Mouse (Mus musculus): Measurements from ENCODE around the gene Kars. TPM values are rescaled to one million over a fixed set of nuclear protein-coding genes. Genes with fewer than 3 reads are reported as not detected.

Kars gene
- polyA plus RNA-seq, 1 experiment from 2014 or later, result 186 TPM

DNA sequence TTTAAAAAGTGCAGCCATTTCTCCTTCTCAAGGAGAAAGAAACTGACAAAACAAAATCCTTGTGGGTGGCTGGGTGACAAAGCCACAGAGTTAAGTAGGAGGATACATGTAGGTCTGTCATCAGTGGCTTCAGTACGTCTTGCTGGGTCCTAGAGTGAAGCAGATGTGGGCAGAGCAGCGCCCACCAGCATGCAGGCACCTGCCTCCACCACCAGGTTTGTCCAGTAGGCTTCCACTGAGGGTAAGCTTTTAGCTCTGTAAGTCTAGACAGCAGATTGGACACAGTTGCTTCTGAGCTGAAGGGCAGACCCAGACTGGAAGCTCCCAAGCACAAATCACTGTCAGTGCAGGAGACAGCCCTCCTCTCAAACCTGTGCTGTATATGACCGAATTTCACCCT, 49.8 kb downstream of the Kars start:
- no peaks in the 10 kb centered on the region for H3K9me3 ChIP-seq (ENCODE audit: control insufficient read depth, low read length)
- H3K9ac ChIP-seq (replicated peaks; ENCODE audit: low read depth, low read length), result no peak overlapping the region
- no peak overlapping the region for H3K4me2 ChIP-seq (ENCODE audit: low read depth, low read length)
- H3K27me3 ChIP-seq (ENCODE audit: control insufficient read depth, insufficient read depth, low read length), result no peaks in the 10 kb centered on the region
- H3K4me1 ChIP-seq (ENCODE audit: control insufficient read depth, insufficient read depth, low read length), result no peaks in the 10 kb centered on the region
- no peak overlapping the region for H3K4me3 ChIP-seq (ENCODE audit: low read depth, low read length)
- no peak overlapping the region for H3K27ac ChIP-seq (ENCODE audit: low read depth, low read length)
- WGBS, result 72% methylated on average over 3 of the region's 3 CpGs
- ATAC-seq (ENCODE audit: low read depth), result no peak
- H3K36me3 ChIP-seq (ENCODE audit: control insufficient read depth, insufficient read depth, low read length), result peaks cover 8% of the 10 kb centered on the region; the same call in 1 of the 2 replicates

DNA sequence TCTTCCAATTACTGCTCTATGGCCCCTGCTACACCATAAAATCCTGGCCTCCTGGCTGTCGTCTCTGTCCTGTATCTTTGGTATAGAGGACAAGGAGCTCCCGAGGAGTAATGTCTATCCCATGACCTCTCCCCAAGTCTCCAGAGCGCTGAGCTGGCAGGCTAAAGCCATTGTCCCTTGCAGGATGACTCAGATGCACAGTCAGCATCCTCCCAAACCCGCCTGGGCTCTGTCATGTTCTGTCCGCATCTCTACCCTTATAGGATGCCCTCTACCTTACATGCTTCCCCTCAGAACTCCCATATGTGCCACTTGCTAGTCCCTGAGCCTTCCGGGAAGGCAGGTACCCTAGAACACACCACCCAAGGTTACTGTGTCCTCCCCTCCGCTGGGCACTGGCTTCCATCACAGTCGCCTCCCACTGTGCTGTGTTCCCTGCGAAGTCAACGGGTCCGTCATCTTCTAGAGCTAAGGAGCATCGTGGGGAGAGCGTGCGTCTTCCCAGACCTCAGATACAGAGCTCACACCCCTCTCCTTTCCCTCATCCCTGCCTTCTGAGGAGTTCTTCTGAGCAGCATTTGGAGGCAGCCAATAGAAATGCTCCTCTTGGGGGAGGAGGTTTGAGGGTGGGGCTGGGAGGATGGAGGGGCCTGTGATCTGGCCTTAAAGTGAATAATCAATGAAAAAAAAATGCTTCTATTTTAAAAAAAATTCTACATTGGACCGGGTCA, 50.4 kb downstream of the Kars start:
- no peak overlapping the region for H3K4me2 ChIP-seq (ENCODE audit: low read depth, low read length)
- no peaks in the 10 kb centered on the region for H3K4me1 ChIP-seq (ENCODE audit: control insufficient read depth, insufficient read depth, low read length)
- no peaks in the 10 kb centered on the region for H3K27me3 ChIP-seq (ENCODE audit: control insufficient read depth, insufficient read depth, low read length)
- no peak overlapping the region for H3K9ac ChIP-seq (replicated peaks; ENCODE audit: low read depth, low read length)
- H3K27ac ChIP-seq (ENCODE audit: low read depth, low read length), result no peak overlapping the region
- no peaks in the 10 kb centered on the region for H3K9me3 ChIP-seq (ENCODE audit: control insufficient read depth, low read length)
- WGBS, result 69% methylated on average over 15 of the region's 15 CpGs
- no peak for ATAC-seq (ENCODE audit: low read depth)
- H3K4me3 ChIP-seq (ENCODE audit: low read depth, low read length), result no peak overlapping the region
- peaks cover 9% of the 10 kb centered on the region; the same call in 1 of the 2 replicates for H3K36me3 ChIP-seq (ENCODE audit: control insufficient read depth, insufficient read depth, low read length)

GRCm38 (mm10) chr8:111957231-111957630, 53.9 kb downstream of the Kars start:
- H3K4me2 ChIP-seq (ENCODE audit: low read depth, low read length), result no peak overlapping the region
- no peak for ATAC-seq (ENCODE audit: low read depth)
- 95% methylated on average over 2 of the region's 2 CpGs for WGBS
- H3K9me3 ChIP-seq (ENCODE audit: control insufficient read depth, low read length), result no peaks in the 10 kb centered on the region
- H3K27ac ChIP-seq (ENCODE audit: low read depth, low read length), result no peak overlapping the region
- H3K36me3 ChIP-seq (ENCODE audit: control insufficient read depth, insufficient read depth, low read length), result peaks cover 28% of the 10 kb centered on the region
- no peaks in the 10 kb centered on the region for H3K27me3 ChIP-seq (ENCODE audit: control insufficient read depth, insufficient read depth, low read length)
- H3K9ac ChIP-seq (replicated peaks; ENCODE audit: low read depth, low read length), result no peak overlapping the region
- H3K4me1 ChIP-seq (ENCODE audit: control insufficient read depth, insufficient read depth, low read length), result no peaks in the 10 kb centered on the region
- H3K4me3 ChIP-seq (ENCODE audit: low read depth, low read length), result no peak overlapping the region

GRCm38 (mm10) chr8:111955879-111956278, 55.2 kb downstream of the Kars start:
- H3K4me3 ChIP-seq (ENCODE audit: low read depth, low read length), result no peak overlapping the region
- no peak overlapping the region for H3K27ac ChIP-seq (ENCODE audit: low read depth, low read length)
- H3K9ac ChIP-seq (replicated peaks; ENCODE audit: low read depth, low read length), result no peak overlapping the region
- no peaks in the 10 kb centered on the region for H3K4me1 ChIP-seq (ENCODE audit: control insufficient read depth, insufficient read depth, low read length)
- no peaks in the 10 kb centered on the region for H3K27me3 ChIP-seq (ENCODE audit: control insufficient read depth, insufficient read depth, low read length)
- 93% methylated on average over 5 of the region's 5 CpGs for WGBS
- peaks cover 35% of the 10 kb centered on the region for H3K36me3 ChIP-seq (ENCODE audit: control insufficient read depth, insufficient read depth, low read length)
- no peak overlapping the region for H3K4me2 ChIP-seq (ENCODE audit: low read depth, low read length)
- no peaks in the 10 kb centered on the region for H3K9me3 ChIP-seq (ENCODE audit: control insufficient read depth, low read length)
- no peak for ATAC-seq (ENCODE audit: low read depth)

- Histone ChIP-seq H3K27me3 (ENCODE audit: control insufficient read depth, insufficient read depth, low read length) (no peaks in the 10 kb centered on the region), H3K4me2 (ENCODE audit: low read depth, low read length) (no peak overlapping the region), H3K4me1 (ENCODE audit: control insufficient read depth, insufficient read depth, low read length) (no peaks in the 10 kb centered on the region), H3K9me3 (ENCODE audit: control insufficient read depth, low read length) (no peaks in the 10 kb centered on the region), H3K4me3 (ENCODE audit: low read depth, low read length) (no peak overlapping the region), H3K27ac (ENCODE audit: low read depth, low read length) (no peak overlapping the region), H3K36me3 (ENCODE audit: control insufficient read depth, insufficient read depth, low read length) (peaks cover 35% of the 10 kb centered on the region), H3K9ac (replicated peaks; ENCODE audit: low read depth, low read length) (no peak overlapping the region)
- no peak for ATAC-seq (ENCODE audit: low read depth)
- 87% methylated on average over 4 of the region's 4 CpGs for WGBS
Measured at GRCm38 (mm10) chr8:111954844-111955594, 56.1 kb downstream of the Kars start.

GRCm38 (mm10) chr8:111951936-111952335, 59.2 kb downstream of the Kars start:
- H3K4me3 ChIP-seq (ENCODE audit: low read depth, low read length), result no peak overlapping the region
- no peak overlapping the region for H3K4me2 ChIP-seq (ENCODE audit: low read depth, low read length)
- H3K4me1 ChIP-seq (ENCODE audit: control insufficient read depth, insufficient read depth, low read length), result no peaks in the 10 kb centered on the region
- H3K27ac ChIP-seq (ENCODE audit: low read depth, low read length), result no peak overlapping the region
- ATAC-seq (ENCODE audit: low read depth), result no peak
- H3K36me3 ChIP-seq (ENCODE audit: control insufficient read depth, insufficient read depth, low read length), result peaks cover 45% of the 10 kb centered on the region
- no peaks in the 10 kb centered on the region for H3K9me3 ChIP-seq (ENCODE audit: control insufficient read depth, low read length)
- H3K9ac ChIP-seq (replicated peaks; ENCODE audit: low read depth, low read length), result no peak overlapping the region
- whole genome bisulfite sequencing, result 92% methylated on average over 5 of the region's 5 CpGs
- H3K27me3 ChIP-seq (ENCODE audit: control insufficient read depth, insufficient read depth, low read length), result no peaks in the 10 kb centered on the region

- H3K9ac ChIP-seq (replicated peaks; ENCODE audit: low read depth, low read length), result no peak overlapping the region
- over 99% methylated on average over 7 of the region's 7 CpGs for WGBS
- peaks cover 40% of the 10 kb centered on the region for H3K36me3 ChIP-seq (ENCODE audit: control insufficient read depth, insufficient read depth, low read length)
- ATAC-seq (ENCODE audit: low read depth), result no peak
- H3K9me3 ChIP-seq (ENCODE audit: control insufficient read depth, low read length), result no peaks in the 10 kb centered on the region
- H3K4me2 ChIP-seq (ENCODE audit: low read depth, low read length), result no peak overlapping the region
- no peak overlapping the region for H3K27ac ChIP-seq (ENCODE audit: low read depth, low read length)
- H3K4me3 ChIP-seq (ENCODE audit: low read depth, low read length), result no peak overlapping the region
- H3K4me1 ChIP-seq (ENCODE audit: control insufficient read depth, insufficient read depth, low read length), result no peaks in the 10 kb centered on the region
- no peaks in the 10 kb centered on the region for H3K27me3 ChIP-seq (ENCODE audit: control insufficient read depth, insufficient read depth, low read length)
Measured at GRCm38 (mm10) chr8:111951317-111951716, 59.8 kb downstream of the Kars start.

DNA sequence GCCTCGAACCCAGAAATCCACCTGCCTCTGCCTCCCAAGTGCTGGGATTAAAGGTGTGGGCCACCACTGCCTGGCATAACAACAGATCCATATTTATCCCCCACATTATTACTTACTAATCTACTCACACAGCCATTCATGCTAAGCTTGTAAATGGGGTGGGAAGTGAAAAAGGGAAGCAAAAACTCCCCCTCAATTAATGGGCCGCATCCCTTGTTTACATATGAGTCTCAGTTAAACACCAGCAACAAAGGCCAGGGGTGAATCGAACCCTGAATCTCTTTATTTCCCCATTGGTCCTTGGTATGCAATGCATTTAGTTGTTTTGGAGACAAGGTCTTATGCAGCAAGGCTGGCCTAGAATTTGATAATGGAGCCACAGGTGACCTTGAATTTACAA, 60.3 kb downstream of the Kars start:
- ATAC-seq (ENCODE audit: low read depth), result no peak
- Histone ChIP-seq H3K27me3 (ENCODE audit: control insufficient read depth, insufficient read depth, low read length) (no peaks in the 10 kb centered on the region), H3K9ac (replicated peaks; ENCODE audit: low read depth, low read length) (no peak overlapping the region), H3K9me3 (ENCODE audit: control insufficient read depth, low read length) (no peaks in the 10 kb centered on the region), H3K27ac (ENCODE audit: low read depth, low read length) (no peak overlapping the region), H3K4me2 (ENCODE audit: low read depth, low read length) (no peak overlapping the region), H3K4me1 (ENCODE audit: control insufficient read depth, insufficient read depth, low read length) (no peaks in the 10 kb centered on the region), H3K36me3 (ENCODE audit: control insufficient read depth, insufficient read depth, low read length) (peaks cover 39% of the 10 kb centered on the region), H3K4me3 (ENCODE audit: low read depth, low read length) (no peak overlapping the region)
- WGBS, result 86% methylated on average over 3 of the region's 3 CpGs

DNA sequence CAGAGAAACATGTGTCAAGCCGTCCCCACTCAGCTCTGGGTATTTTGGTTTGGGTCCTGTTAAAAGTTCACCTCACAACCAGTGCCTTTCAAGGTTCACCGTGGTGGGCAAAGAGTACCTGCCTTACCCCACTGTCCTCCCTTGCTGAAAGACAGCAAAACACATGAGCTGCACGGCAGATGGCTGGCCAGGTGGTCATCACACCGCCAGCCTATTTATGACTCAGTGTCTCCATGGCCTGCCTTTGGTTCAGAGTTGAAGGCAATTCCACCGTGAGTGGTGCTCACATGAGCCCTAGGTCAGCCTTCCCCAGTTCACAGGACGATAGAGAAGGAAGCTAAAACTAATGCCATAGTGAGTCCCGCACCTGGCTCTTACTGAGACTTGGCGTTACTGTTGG, 63.2 kb downstream of the Kars start:
- no peaks in the 10 kb centered on the region for H3K27me3 ChIP-seq (ENCODE audit: control insufficient read depth, insufficient read depth, low read length)
- no peak overlapping the region for H3K27ac ChIP-seq (ENCODE audit: low read depth, low read length)
- ATAC-seq (ENCODE audit: low read depth), result no peak
- 95% methylated on average over 8 of the region's 8 CpGs for WGBS
- no peak overlapping the region for H3K9ac ChIP-seq (replicated peaks; ENCODE audit: low read depth, low read length)
- H3K4me3 ChIP-seq (ENCODE audit: low read depth, low read length), result no peak overlapping the region
- no peak overlapping the region for H3K4me2 ChIP-seq (ENCODE audit: low read depth, low read length)
- peaks cover 26% of the 10 kb centered on the region for H3K36me3 ChIP-seq (ENCODE audit: control insufficient read depth, insufficient read depth, low read length)
- no peaks in the 10 kb centered on the region for H3K4me1 ChIP-seq (ENCODE audit: control insufficient read depth, insufficient read depth, low read length)
- H3K9me3 ChIP-seq (ENCODE audit: control insufficient read depth, low read length), result no peaks in the 10 kb centered on the region

All from neural tube, embryonic 14.5 days (tissue).